Mouse (Mus musculus): ENCODE measurements at regions not wholly inside any gene's neighbourhood (a gene's known extent, or its start where the extent isn't known, plus 50 kb on each side); places are given as distances from the start of the nearest gene placed in this dataset.

GRCm38 (mm10) chr15:67245658-67246268 is 745.1 kb upstream of the Lrrc6 start:
- Histone ChIP-seq H3K9me3 (replicated peaks; ENCODE audit: control insufficient read depth, low read length) (no peaks in the 10 kb centered on the region), H3K36me3 (ENCODE audit: control insufficient read depth, insufficient read depth) (no peaks in the 10 kb centered on the region), H3K9ac (ENCODE audit: low read length) (no peak overlapping the region), H3K4me2 (ENCODE audit: low read depth, low read length) (no peak overlapping the region), H3K4me1 (ENCODE audit: control insufficient read depth, insufficient read depth, low read length) (peaks cover 9% of the 10 kb centered on the region), H3K27me3 (ENCODE audit: control insufficient read depth, insufficient read depth, low read length) (no peaks in the 10 kb centered on the region), H3K27ac (ENCODE audit: low read length) (no peak overlapping the region), H3K4me3 (ENCODE audit: low read length) (no peak overlapping the region)
- no peak for ATAC-seq (replicated peaks; ENCODE audit: extremely low read depth, insufficient read depth, low FRiP score)
- 76% methylated on average over 4 of the region's 4 CpGs for WGBS

GRCm38 (mm10) chr15:67244908-67245657 is 744.4 kb upstream of the Lrrc6 start:
- peaks cover 9% of the 10 kb centered on the region for H3K4me1 ChIP-seq (ENCODE audit: control insufficient read depth, insufficient read depth, low read length)
- no peak overlapping the region for H3K4me3 ChIP-seq (ENCODE audit: low read length)
- H3K9ac ChIP-seq (ENCODE audit: low read length) = no peak overlapping the region
- H3K27me3 ChIP-seq (ENCODE audit: control insufficient read depth, insufficient read depth, low read length) = no peaks in the 10 kb centered on the region
- WGBS = 56% methylated on average over 10 of the region's 10 CpGs
- H3K36me3 ChIP-seq (ENCODE audit: control insufficient read depth, insufficient read depth) = no peaks in the 10 kb centered on the region
- H3K4me2 ChIP-seq (ENCODE audit: low read depth, low read length) = no peak overlapping the region
- no peaks in the 10 kb centered on the region for H3K9me3 ChIP-seq (replicated peaks; ENCODE audit: control insufficient read depth, low read length)
- no peak overlapping the region for H3K27ac ChIP-seq (ENCODE audit: low read length)
- ATAC-seq (replicated peaks; ENCODE audit: extremely low read depth, insufficient read depth, low FRiP score) = no peak

- Histone ChIP-seq H3K36me3 (ENCODE audit: control insufficient read depth, insufficient read depth) (no peaks in the 10 kb centered on the region), H3K27me3 (ENCODE audit: control insufficient read depth, insufficient read depth, low read length) (no peaks in the 10 kb centered on the region), H3K4me1 (ENCODE audit: control insufficient read depth, insufficient read depth, low read length) (no peaks in the 10 kb centered on the region), H3K4me2 (ENCODE audit: low read depth, low read length) (no peak overlapping the region), H3K9me3 (replicated peaks; ENCODE audit: control insufficient read depth, low read length) (no peaks in the 10 kb centered on the region), H3K4me3 (ENCODE audit: low read length) (no peak overlapping the region), H3K9ac (ENCODE audit: low read length) (no peak overlapping the region), H3K27ac (ENCODE audit: low read length) (no peak overlapping the region)
- ATAC-seq (replicated peaks; ENCODE audit: extremely low read depth, insufficient read depth, low FRiP score) = no peak
- WGBS = 78% methylated on average over 5 of the region's 5 CpGs
These were observed 734.5 kb upstream of the Lrrc6 start for GRCm38 (mm10) chr15:67235107-67235785.

- Histone ChIP-seq H3K27ac (ENCODE audit: low read length) (no peak overlapping the region), H3K9me3 (replicated peaks; ENCODE audit: control insufficient read depth, low read length) (no peaks in the 10 kb centered on the region), H3K36me3 (ENCODE audit: control insufficient read depth, insufficient read depth) (no peaks in the 10 kb centered on the region), H3K27me3 (ENCODE audit: control insufficient read depth, insufficient read depth, low read length) (no peaks in the 10 kb centered on the region), H3K4me1 (ENCODE audit: control insufficient read depth, insufficient read depth, low read length) (peaks cover 3% of the 10 kb centered on the region; the same call in 1 of the 2 replicates), H3K4me2 (ENCODE audit: low read depth, low read length) (no peak overlapping the region), H3K9ac (ENCODE audit: low read length) (no peak overlapping the region), H3K4me3 (ENCODE audit: low read length) (no peak overlapping the region)
- ATAC-seq (replicated peaks; ENCODE audit: extremely low read depth, insufficient read depth, low FRiP score) = no peak
- WGBS = 77% methylated on average over 5 of the region's 5 CpGs
These were observed 728.6 kb upstream of the Lrrc6 start for GRCm38 (mm10) chr15:67229359-67229758.

GRCm38 (mm10) chr15:67228633-67229032 is 727.9 kb upstream of the Lrrc6 start:
- no peaks in the 10 kb centered on the region for H3K9me3 ChIP-seq (replicated peaks; ENCODE audit: control insufficient read depth, low read length)
- H3K9ac ChIP-seq (ENCODE audit: low read length) = no peak overlapping the region
- no peak overlapping the region for H3K4me3 ChIP-seq (ENCODE audit: low read length)
- no peaks in the 10 kb centered on the region for H3K36me3 ChIP-seq (ENCODE audit: control insufficient read depth, insufficient read depth)
- no peak overlapping the region for H3K4me2 ChIP-seq (ENCODE audit: low read depth, low read length)
- no peak overlapping the region for H3K27ac ChIP-seq (ENCODE audit: low read length)
- no peaks in the 10 kb centered on the region for H3K27me3 ChIP-seq (ENCODE audit: control insufficient read depth, insufficient read depth, low read length)
- 96% methylated on average over 2 of the region's 2 CpGs for WGBS
- no peak for ATAC-seq (replicated peaks; ENCODE audit: extremely low read depth, insufficient read depth, low FRiP score)
- H3K4me1 ChIP-seq (ENCODE audit: control insufficient read depth, insufficient read depth, low read length) = peaks cover 3% of the 10 kb centered on the region; the same call in 1 of the 2 replicates

- no peak overlapping the region; the same call in 1 of the 2 replicates for H3K27ac ChIP-seq (ENCODE audit: low read length)
- H3K36me3 ChIP-seq (ENCODE audit: control insufficient read depth, insufficient read depth) = no peaks in the 10 kb centered on the region
- H3K9ac ChIP-seq (ENCODE audit: low read length) = no peak overlapping the region
- H3K27me3 ChIP-seq (ENCODE audit: control insufficient read depth, insufficient read depth, low read length) = no peaks in the 10 kb centered on the region
- no peak for ATAC-seq (replicated peaks; ENCODE audit: extremely low read depth, insufficient read depth, low FRiP score)
- H3K9me3 ChIP-seq (replicated peaks; ENCODE audit: control insufficient read depth, low read length) = no peaks in the 10 kb centered on the region
- 67% methylated on average over 7 of the region's 7 CpGs for WGBS
- no peak overlapping the region for H3K4me3 ChIP-seq (ENCODE audit: low read length)
- peaks cover 3% of the 10 kb centered on the region; the same call in 1 of the 2 replicates for H3K4me1 ChIP-seq (ENCODE audit: control insufficient read depth, insufficient read depth, low read length)
- no peak overlapping the region for H3K4me2 ChIP-seq (ENCODE audit: low read depth, low read length)
These were observed 726.9 kb upstream of the Lrrc6 start for GRCm38 (mm10) chr15:67227456-67228164.

- no peak for ATAC-seq (replicated peaks; ENCODE audit: extremely low read depth, insufficient read depth, low FRiP score)
- no peak overlapping the region for H3K9ac ChIP-seq (ENCODE audit: low read length)
- no peaks in the 10 kb centered on the region for H3K36me3 ChIP-seq (ENCODE audit: control insufficient read depth, insufficient read depth)
- peaks cover 3% of the 10 kb centered on the region; the same call in 1 of the 2 replicates for H3K4me1 ChIP-seq (ENCODE audit: control insufficient read depth, insufficient read depth, low read length)
- no peak overlapping the region for H3K4me2 ChIP-seq (ENCODE audit: low read depth, low read length)
- WGBS = 77% methylated on average over 9 of the region's 9 CpGs
- H3K27me3 ChIP-seq (ENCODE audit: control insufficient read depth, insufficient read depth, low read length) = no peaks in the 10 kb centered on the region
- H3K4me3 ChIP-seq (ENCODE audit: low read length) = no peak overlapping the region
- no peak overlapping the region for H3K27ac ChIP-seq (ENCODE audit: low read length)
- no peaks in the 10 kb centered on the region for H3K9me3 ChIP-seq (replicated peaks; ENCODE audit: control insufficient read depth, low read length)
These were observed 726.2 kb upstream of the Lrrc6 start for GRCm38 (mm10) chr15:67226900-67227299.
